Mouse (Mus musculus) adrenal gland, postnatal 4 days (tissue): ENCODE measurements around the gene Ccdc184. TPM values are rescaled to one million over a fixed set of nuclear protein-coding genes. Genes with fewer than 3 reads are reported as not detected.

Experiments used
- DNase-seq, 2 experiments: peaks; one replicate each; pipeline ENCODE4 v3.0.0; 2021 to 2022; ENCODE audit warnings: low spot score in 2 of 2, mixed read lengths in 2 of 2
- total RNA-seq, 2 experiments: library from RNA; stranded (reverse); gene quantifications; 2 replicates each; pipeline ENCODE4 v1.2.3; 2021

The Ccdc184 gene
- total RNA-seq, 2 experiments from 2014 or later, result 2.0 TPM

- DNase-seq, result no peak
Observed at GRCm38 (mm10) chr15:98214130-98214529, 47.2 kb downstream of the Ccdc184 start.

Other genes with a start within 250 kb of the Ccdc184 start
- gene Tmem106c, start 203.0 kb upstream of the Ccdc184 start, total RNA-seq, result 10 to 100 TPM; 69.8 to 70.7 TPM
- 1 to 10 TPM; 3.8 TPM for gene Col2a1, start 162.5 kb upstream of the Ccdc184 start, total RNA-seq
- 10 to 100 TPM; 76.5 to 88.7 TPM for gene Pfkm, start 74.6 kb upstream of the Ccdc184 start, total RNA-seq
- gene Senp1, start 73.4 kb upstream of the Ccdc184 start, total RNA-seq, result 10 to 100 TPM; 26.0 to 28.8 TPM
- 10 to 100 TPM; 48.6 to 50.3 TPM for gene Asb8, start 1.5 kb upstream of the Ccdc184 start, total RNA-seq
- not detected for gene Olfr288, start 28.4 kb downstream of the Ccdc184 start, total RNA-seq
- not detected for gene Gm44579, start 53.8 kb downstream of the Ccdc184 start, total RNA-seq
- not detected for gene Olfr287, start 53.9 kb downstream of the Ccdc184 start, total RNA-seq
- gene Olfr286, start 67.3 kb downstream of the Ccdc184 start, total RNA-seq, result not detected
- gene H1fnt, start 90.1 kb downstream of the Ccdc184 start, total RNA-seq, result not detected
- gene Zfp641, start 129.0 kb downstream of the Ccdc184 start, total RNA-seq, result 1 to 10 TPM; 8.4 to 8.8 TPM
- not detected for gene Olfr285, start 150.2 kb downstream of the Ccdc184 start, total RNA-seq
- gene Olfr284, start 173.8 kb downstream of the Ccdc184 start, total RNA-seq, result not detected
- not detected for gene Olfr283, start 213.8 kb downstream of the Ccdc184 start, total RNA-seq